Mouse (Mus musculus): Measurements from ENCODE around the gene Tbx22.

The Tbx22 gene

DNA sequence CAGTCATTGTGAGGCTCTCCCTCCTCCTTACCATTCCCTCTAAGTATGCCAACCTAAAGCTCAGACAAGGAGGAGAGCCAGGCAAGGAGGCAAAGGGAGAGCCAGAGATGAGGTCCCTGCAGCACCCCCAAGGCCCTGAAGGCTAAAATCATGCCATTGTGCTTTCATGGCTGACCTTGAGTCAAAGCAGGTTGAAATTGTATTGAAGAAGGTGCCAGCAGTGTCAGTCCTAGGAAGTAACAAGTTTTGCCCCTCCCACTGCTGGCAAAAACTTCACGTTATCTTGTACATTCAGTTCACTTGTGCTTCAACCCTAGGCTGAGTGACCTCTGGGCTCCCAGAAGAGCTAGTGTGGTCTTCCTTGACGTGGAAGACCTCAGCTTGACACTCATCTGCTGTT, at the start of gene Tbx22:
Tbx22 (plus strand) TSS at position 301 of the 400 bp plus-strand sequence.
- no peak for DNase-seq (ENCODE audit: low spot score)

DNA sequence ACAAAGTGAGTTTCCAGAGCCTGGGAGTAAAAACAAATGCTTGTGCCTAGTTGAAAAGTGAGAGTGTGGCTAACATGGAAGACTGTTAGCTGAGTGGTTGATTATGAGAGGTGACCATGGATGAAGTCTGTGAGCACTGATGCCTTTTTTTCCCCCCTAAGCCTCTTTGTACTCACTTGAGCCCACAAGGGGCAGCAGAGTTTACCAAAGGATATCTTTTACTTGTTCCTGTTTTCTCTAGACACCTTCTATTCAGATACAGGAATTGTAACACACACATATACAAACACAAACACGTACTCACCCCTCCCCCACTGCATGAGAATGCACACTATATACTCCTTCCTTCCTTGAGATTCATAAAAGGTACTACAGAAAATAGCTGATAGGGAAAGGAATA, 913 bp downstream of the Tbx22 start:
- no peak for DNase-seq (ENCODE audit: low spot score)

DNA sequence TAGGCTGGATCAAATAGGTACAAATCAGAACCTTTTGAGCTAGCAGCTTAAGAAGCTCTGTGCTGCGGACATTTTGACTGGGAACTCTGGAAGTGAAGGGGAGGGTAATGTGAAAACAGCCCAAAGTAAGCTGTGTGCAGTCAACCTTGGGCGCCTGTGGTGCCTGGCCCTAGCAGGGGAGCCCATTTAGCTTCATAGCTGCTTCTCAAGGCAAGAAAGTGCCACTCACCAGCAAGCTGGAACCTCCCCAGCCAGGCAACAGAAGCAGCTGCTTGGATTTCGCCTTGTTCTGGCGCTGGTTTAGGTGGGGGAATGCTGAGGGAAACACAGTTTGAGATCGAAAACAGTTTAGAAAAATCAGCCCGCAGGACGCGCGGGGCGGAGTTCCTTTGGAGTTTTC, 11.4 kb downstream of the Tbx22 start:
- DNase-seq (ENCODE audit: low spot score): no peak

DNA sequence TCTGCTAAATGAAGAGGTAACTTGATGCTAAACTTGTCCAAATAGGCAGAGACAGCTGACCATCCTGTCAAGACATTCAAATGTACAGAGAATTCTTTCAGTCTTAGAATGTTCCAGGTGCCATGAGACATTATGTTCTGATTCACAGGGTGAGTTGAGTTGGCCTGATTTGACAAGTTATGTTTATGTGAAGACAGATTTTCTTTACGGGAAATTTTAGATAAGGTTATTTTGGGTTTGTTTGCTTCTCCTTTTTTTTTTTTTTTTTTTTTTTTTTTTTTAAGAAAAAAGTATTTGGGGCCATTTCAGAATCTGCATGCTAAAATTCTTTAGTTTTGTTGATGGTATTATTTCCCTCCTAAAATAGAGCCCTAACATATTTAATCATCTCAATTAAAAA, 40.8 kb downstream of the Tbx22 start:
- DNase-seq (ENCODE audit: low spot score): no peak

DNA sequence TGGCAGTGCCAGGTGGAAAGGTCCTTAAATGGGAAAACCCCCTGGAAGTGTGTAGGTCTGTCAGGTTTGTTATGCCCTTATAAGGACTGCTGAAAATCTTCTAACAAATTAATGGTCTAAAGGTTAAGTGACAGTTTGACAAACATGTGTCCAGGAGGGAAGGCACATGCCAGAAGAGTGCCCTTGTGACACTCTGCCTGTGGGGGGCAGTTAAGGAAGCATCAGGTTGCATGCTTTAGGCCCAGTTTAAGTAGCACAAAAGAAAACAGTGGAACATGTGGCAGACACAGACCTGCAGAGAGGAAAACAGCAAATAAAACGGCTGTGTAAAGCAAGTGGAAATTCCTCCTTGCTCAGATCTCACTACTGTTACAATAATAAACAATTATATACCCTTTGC, 55.8 kb downstream of the Tbx22 start:
- DNase-seq (ENCODE audit: low spot score): no peak
